Mouse (Mus musculus) kidney, postnatal 0 days (tissue): ENCODE results near the gene Art4. TPM values are rescaled to one million over a fixed set of nuclear protein-coding genes. Genes with fewer than 3 reads are reported as not detected.

Experiments
- ATAC-seq: fragments of 200-750 bp; cut with Nextera tagmentation; replicated peaks from 2 replicates; pipeline ENCODE4 v1.8.0; 2017; ENCODE audit warnings: low read depth, moderate number of reproducible peaks, moderate TSS enrichment, moderate library complexity; ENCODE audit not compliant: low FRiP score
- DNase-seq: peaks from one replicate; pipeline ENCODE4 v3.0.0-alpha.2; 2016; ENCODE audit warnings: low spot score
- H3K27ac ChIP-seq: fragments of 300-500 bp; sonication (generic); 2 replicates; pipeline ENCODE4 v1.5.1; 2014; ENCODE audit warnings: mild to moderate bottlenecking
- H3K27me3 ChIP-seq: fragments of 300-500 bp; sonication (generic); 2 replicates; pipeline ENCODE4 v1.6.1; 2014; ENCODE audit warnings: low read length, mixed read lengths; ENCODE audit not compliant: insufficient read depth
- H3K36me3 ChIP-seq: fragments of 300-500 bp; sonication (generic); 2 replicates; pipeline ENCODE4 v1.6.1; 2014; ENCODE audit warnings: low read length, mixed read lengths; ENCODE audit not compliant: insufficient read depth
- H3K4me1 ChIP-seq: fragments of 300-500 bp; sonication (generic); replicated peaks from 2 replicates; pipeline ENCODE4 v1.6.1; 2014; ENCODE audit warnings: antibody characterized with exemption, low read length, mixed read lengths; ENCODE audit not compliant: insufficient read depth
- H3K4me2 ChIP-seq: fragments of 300-500 bp; sonication (generic); 2 replicates; pipeline ENCODE4 v1.6.1; 2014; ENCODE audit warnings: mild to moderate bottlenecking, low read length, moderate library complexity, mixed read lengths
- H3K4me3 ChIP-seq: fragments of 300-500 bp; sonication (generic); replicated peaks from 2 replicates; pipeline ENCODE4 v1.5.1; 2014; ENCODE audit warnings: low read depth, low read length
- H3K9ac ChIP-seq: fragments of 300-500 bp; sonication (generic); 2 replicates; pipeline ENCODE4 v1.6.1; 2014; ENCODE audit warnings: low read depth, low read length
- H3K9me3 ChIP-seq: fragments of 300-500 bp; sonication (generic); replicated peaks from 2 replicates; pipeline ENCODE4 v1.6.1; 2016; ENCODE audit warnings: low read length, inconsistent platforms, mixed read lengths
- CTCF ChIP-seq: IDR thresholded peaks from 2 replicates; pipeline ENCODE4 v1.5.1; 2016; ENCODE audit warnings: antibody characterized with exemption, low read depth, mild to moderate bottlenecking, moderate library complexity
- WGBS: fragments of 180-500 bp; shearing (Covaris S2); extraction: QIAGEN DNeasy Blood & Tissue Kit; methylation state at CpG from one replicate; pipeline ENCODE4 v1.1.7; 2014; 5-methylcytosine and 5-hydroxymethylcytosine counted together
- polyA plus RNA-seq: library from polyadenylated mRNA; unstranded; fragments of >200 nt; fragmentation: Nextera tagmentation; extraction: Ambion mirVana; gene quantifications from 2 replicates; pipeline ENCODE4 v1.2.1, GENCODE M21; 2015

The Art4 gene
- polyA plus RNA-seq, 1 experiment from 2014 or later, result 7.4 TPM

- Histone ChIP-seq H3K27me3 (no peaks in the 10 kb centered on the region), H3K9ac (peak overlapping the region; percentile 68), H3K4me3 (peak overlapping the region; percentile 61), H3K27ac (peak overlapping the region; percentile 84; the same call in 1 of the 2 replicates), H3K36me3 (peaks cover 16% of the 10 kb centered on the region), H3K4me1 (peaks cover 7% of the 10 kb centered on the region), H3K9me3 (no peaks in the 10 kb centered on the region), H3K4me2 (peak overlapping the region; percentile 87)
- DNase-seq (no peak), ATAC-seq (peak; percentile 22; the same call in 1 of the 2 replicates)
- TF ChIP-seq CTCF, result no peak
- WGBS, result 0% methylated on average over 23 of the region's 28 CpGs
Measured at GRCm38 (mm10) chr6:136808631-136809046, 48.9 kb downstream of the Art4 start.

GRCm38 (mm10) chr6:136808014-136808417 lies 49.5 kb downstream of the Art4 start, which contains the start of gene H2afj:
TSS of gene H2afj (plus strand) at chr6:136808244.
- H3K27ac ChIP-seq, result peak within 1 kb of the TSS; percentile 84
- no peaks in the 10 kb centered on the region for H3K27me3 ChIP-seq
- DNase-seq (peak; percentile 98), ATAC-seq (peak; percentile 92)
- no peaks in the 10 kb centered on the region for H3K9me3 ChIP-seq
- TF ChIP-seq CTCF, result no peak
- H3K9ac ChIP-seq, result peak within 1 kb of the TSS; percentile 68
- WGBS, result 1% methylated on average over 34 of the region's 34 CpGs
- H3K4me1 ChIP-seq, result peaks cover 7% of the 10 kb centered on the region
- peak within 1 kb of the TSS; percentile 61 for H3K4me3 ChIP-seq
- peak within 1 kb of the TSS; percentile 87 for H3K4me2 ChIP-seq
- H3K36me3 ChIP-seq, result peaks cover 11% of the 10 kb centered on the region

GRCm38 (mm10) chr6:136807395-136808013 lies 50.0 kb downstream of the Art4 start:
- 48% methylated on average over 18 of the region's 18 CpGs for WGBS
- no peaks in the 10 kb centered on the region for H3K9me3 ChIP-seq
- peak overlapping the region; percentile 87 for H3K4me2 ChIP-seq
- DNase-seq (no peak), ATAC-seq (no peak)
- no peak for TF ChIP-seq CTCF
- H3K36me3 ChIP-seq, result peaks cover 7% of the 10 kb centered on the region
- peak overlapping the region; percentile 61; the same call in 1 of the 2 replicates for H3K4me3 ChIP-seq
- H3K27me3 ChIP-seq, result no peaks in the 10 kb centered on the region
- H3K27ac ChIP-seq, result peak overlapping the region; percentile 13; the same call in 1 of the 2 replicates
- H3K9ac ChIP-seq, result peak overlapping the region; percentile 1; the same call in 1 of the 2 replicates
- H3K4me1 ChIP-seq, result peaks cover 7% of the 10 kb centered on the region

- Histone ChIP-seq H3K4me3 (no peak overlapping the region), H3K4me2 (peak overlapping the region; percentile 87; the same call in 1 of the 2 replicates), H3K36me3 (peaks cover under 1% of the 10 kb centered on the region; the same call in 1 of the 2 replicates), H3K27me3 (no peaks in the 10 kb centered on the region), H3K27ac (0 out of 2 replicates have a peak overlapping the region, but pooled peaks have one; percentile 39), H3K4me1 (peaks cover 7% of the 10 kb centered on the region), H3K9ac (no peak overlapping the region), H3K9me3 (no peaks in the 10 kb centered on the region)
- 76% methylated on average over 5 of the region's 5 CpGs for WGBS
- ATAC-seq, result no peak
- no peak for TF ChIP-seq CTCF
- no peak for DNase-seq
Measured at GRCm38 (mm10) chr6:136806819-136807218, 50.7 kb downstream of the Art4 start.

GRCm38 (mm10) chr6:136805409-136805775 lies 52.1 kb downstream of the Art4 start:
- H3K27ac ChIP-seq, result no peak overlapping the region
- no peak for DNase-seq
- no peaks in the 10 kb centered on the region for H3K27me3 ChIP-seq
- no peak for TF ChIP-seq CTCF
- H3K4me1 ChIP-seq, result peaks cover 7% of the 10 kb centered on the region
- H3K9me3 ChIP-seq, result no peaks in the 10 kb centered on the region
- ATAC-seq, result no peak
- no peak overlapping the region for H3K4me2 ChIP-seq
- WGBS, result 79% methylated on average over 1 of the region's 1 CpGs
- H3K9ac ChIP-seq, result no peak overlapping the region
- no peak overlapping the region for H3K4me3 ChIP-seq
- H3K36me3 ChIP-seq, result no peaks in the 10 kb centered on the region

- peak overlapping the region; percentile 45; the same call in 1 of the 2 replicates for H3K9ac ChIP-seq
- DNase-seq, result no peak
- H3K9me3 ChIP-seq, result no peaks in the 10 kb centered on the region
- no peaks in the 10 kb centered on the region for H3K36me3 ChIP-seq
- peak overlapping the region; percentile 70 for H3K4me2 ChIP-seq
- peaks cover 7% of the 10 kb centered on the region for H3K4me1 ChIP-seq
- TF ChIP-seq CTCF, result no peak
- ATAC-seq, result no peak
- peak overlapping the region; percentile 98 for H3K27ac ChIP-seq
- H3K27me3 ChIP-seq, result no peaks in the 10 kb centered on the region
- 24% methylated on average over 9 of the region's 9 CpGs for WGBS
- H3K4me3 ChIP-seq, result peak overlapping the region; percentile 64
Measured at GRCm38 (mm10) chr6:136804705-136805408, 52.7 kb downstream of the Art4 start.
